In genomic region chr4:120385496-120385895, GRCm38 (mm10) we compare ENCODE assay signal across 15 mouse cellular contexts.
"Had no signal": no experiment of that assay in that cellular context is flagged by ENCODE, and none has a peak within 500 bp of the region (broad histone marks: within the 10 kb centered on the region; RNA-seq: fewer than 3 reads in every experiment).

No protein-coding gene starts in this region.

- H3K4me2 ChIP-seq: neural tube, embryonic 15.5 days; stomach, embryonic 15.5 days had no signal

- H3K27ac ChIP-seq: neural tube, embryonic 15.5 days; stomach, embryonic 15.5 days; stomach, postnatal 0 days had no signal

- H3K27me3 ChIP-seq: neural tube, embryonic 15.5 days; stomach, embryonic 15.5 days had no signal

- DNase-seq: retina, postnatal 1 day; right cerebral cortex, adult 18-20 months; right cerebral cortex, postnatal 14 days; right cerebral cortex, postnatal 25 days; right cerebral cortex, postnatal 4 days; spleen, adult 18-20 months; thymus, adult 18-20 months; thymus, adult 2 months; thymus, postnatal 14 days; thymus, postnatal 25 days; thymus, postnatal 36 days; thymus, postnatal 4 days had no signal

- H3K4me1 ChIP-seq: stomach, embryonic 15.5 days had no signal

- H3K4me3 ChIP-seq: neural tube, embryonic 15.5 days; stomach, embryonic 15.5 days had no signal

- H3K36me3 ChIP-seq: neural tube, embryonic 15.5 days; stomach, embryonic 15.5 days had no signal

- H3K9me3 ChIP-seq: neural tube, embryonic 15.5 days; stomach, embryonic 15.5 days had no signal

- H3K9ac ChIP-seq: neural tube, embryonic 15.5 days; stomach, embryonic 15.5 days had no signal
